Mouse (Mus musculus) liver, embryonic 11.5 days (tissue): ENCODE measurements at regions not wholly inside any gene's neighbourhood (a gene's known extent, or its start where the extent isn't known, plus 50 kb on each side); places are given as distances from the start of the nearest gene placed in this dataset.

Source experiments
- ATAC-seq: fragments of 200-750 bp; cut with Nextera tagmentation; replicated peaks from 2 replicates; pipeline ENCODE4 v1.8.0; 2017; ENCODE audit warnings: moderate number of reproducible peaks, mild to moderate bottlenecking, moderate TSS enrichment, moderate library complexity; ENCODE audit not compliant: low FRiP score
- DNase-seq: peaks from one replicate; pipeline ENCODE4 v3.0.0-alpha.2; 2017; ENCODE audit warnings: low spot score
- H3K27ac ChIP-seq: fragments of 300-500 bp; sonication (generic); 2 replicates; pipeline ENCODE4 v1.5.1; 2014; ENCODE audit warnings: mild to moderate bottlenecking, low read depth, low read length, control low read depth
- H3K27me3 ChIP-seq: fragments of 300-500 bp; sonication (generic); replicated peaks from 2 replicates; pipeline ENCODE4 v1.6.1; 2014; ENCODE audit warnings: low read length, mixed read lengths; ENCODE audit not compliant: control insufficient read depth, insufficient read depth
- H3K36me3 ChIP-seq: fragments of 300-500 bp; sonication (generic); 2 replicates; pipeline ENCODE4 v1.6.1; 2014; ENCODE audit warnings: mild to moderate bottlenecking, low read length, moderate library complexity, mixed read lengths; ENCODE audit not compliant: control insufficient read depth, insufficient read depth
- H3K4me1 ChIP-seq: fragments of 300-500 bp; sonication (generic); replicated peaks from 2 replicates; pipeline ENCODE4 v1.6.1; 2014; ENCODE audit warnings: low read length, mixed read lengths; ENCODE audit not compliant: control insufficient read depth, insufficient read depth
- H3K4me2 ChIP-seq: fragments of 300-500 bp; sonication (generic); 2 replicates; pipeline ENCODE4 v1.6.1; 2014; ENCODE audit warnings: mild to moderate bottlenecking, control low read depth, moderate library complexity
- H3K4me3 ChIP-seq: fragments of 300-500 bp; sonication (generic); 2 replicates; pipeline ENCODE4 v1.5.1; 2014; ENCODE audit warnings: low read depth, low read length, control low read depth
- H3K9ac ChIP-seq: fragments of 300-500 bp; sonication (generic); 2 replicates; pipeline ENCODE4 v1.6.1; 2014; ENCODE audit warnings: low read depth, low read length, control low read depth
- H3K9me3 ChIP-seq: fragments of 300-500 bp; sonication (generic); 2 replicates; pipeline ENCODE4 v1.6.1; 2016; ENCODE audit warnings: low read length, inconsistent platforms, mixed read lengths; ENCODE audit not compliant: control insufficient read depth
- WGBS: fragments of 180-500 bp; shearing (Covaris S2); extraction: QIAGEN DNeasy Blood & Tissue Kit; methylation state at CpG from one replicate; pipeline ENCODE4 v1.1.7; 2014; 5-methylcytosine and 5-hydroxymethylcytosine counted together

DNA sequence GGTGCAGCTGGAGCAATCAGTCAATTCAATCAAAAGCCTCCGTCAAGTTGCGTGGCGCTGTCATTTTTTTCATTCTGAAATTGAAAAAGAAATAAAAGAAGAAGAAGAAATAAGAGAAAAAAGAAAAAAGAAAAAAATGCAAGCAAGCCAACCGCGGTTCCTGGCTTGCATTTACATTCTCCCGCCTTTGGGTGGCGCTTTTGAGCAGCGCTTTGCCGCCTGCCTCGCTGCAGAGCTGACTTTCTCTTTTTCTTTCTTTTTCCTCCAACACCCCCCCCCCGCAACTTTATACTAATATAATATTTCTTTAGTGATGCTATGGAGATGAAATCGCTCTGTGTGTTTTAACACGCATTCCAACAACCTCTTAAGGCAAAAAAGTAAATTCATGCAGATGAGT lies 269.0 kb upstream of the Zfp507 start:
- ATAC-seq (no peak), DNase-seq (no peak)
- Histone ChIP-seq H3K9ac (no peak overlapping the region), H3K4me3 (peak overlapping the region; percentile 14; the same call in 1 of the 2 replicates), H3K4me2 (peak overlapping the region; percentile 34; the same call in 1 of the 2 replicates), H3K9me3 (no peaks in the 10 kb centered on the region), H3K27me3 (no peaks in the 10 kb centered on the region; the same call in 1 of the 2 replicates), H3K4me1 (no peaks in the 10 kb centered on the region), H3K36me3 (no peaks in the 10 kb centered on the region), H3K27ac (no peak overlapping the region)
- WGBS = 9% methylated on average over 13 of the region's 13 CpGs

GRCm38 (mm10) chr7:36066725-36067124 lies 263.9 kb upstream of the Zfp507 start:
- WGBS = 56% methylated on average over 3 of the region's 3 CpGs
- H3K27ac ChIP-seq = no peak overlapping the region
- no peaks in the 10 kb centered on the region for H3K27me3 ChIP-seq
- no peak overlapping the region for H3K4me2 ChIP-seq
- no peak overlapping the region for H3K4me3 ChIP-seq
- ATAC-seq (no peak), DNase-seq (no peak)
- no peaks in the 10 kb centered on the region for H3K9me3 ChIP-seq
- H3K4me1 ChIP-seq = no peaks in the 10 kb centered on the region
- no peak overlapping the region for H3K9ac ChIP-seq
- no peaks in the 10 kb centered on the region for H3K36me3 ChIP-seq

GRCm38 (mm10) chr7:36061679-36062078 lies 258.9 kb upstream of the Zfp507 start:
- ATAC-seq (no peak), DNase-seq (no peak)
- H3K4me3 ChIP-seq = no peak overlapping the region
- no peaks in the 10 kb centered on the region for H3K36me3 ChIP-seq
- no peaks in the 10 kb centered on the region for H3K4me1 ChIP-seq
- H3K27me3 ChIP-seq = no peaks in the 10 kb centered on the region
- H3K27ac ChIP-seq = no peak overlapping the region
- WGBS = 83% methylated on average over 4 of the region's 4 CpGs
- H3K9me3 ChIP-seq = no peaks in the 10 kb centered on the region
- no peak overlapping the region for H3K4me2 ChIP-seq
- no peak overlapping the region for H3K9ac ChIP-seq

DNA sequence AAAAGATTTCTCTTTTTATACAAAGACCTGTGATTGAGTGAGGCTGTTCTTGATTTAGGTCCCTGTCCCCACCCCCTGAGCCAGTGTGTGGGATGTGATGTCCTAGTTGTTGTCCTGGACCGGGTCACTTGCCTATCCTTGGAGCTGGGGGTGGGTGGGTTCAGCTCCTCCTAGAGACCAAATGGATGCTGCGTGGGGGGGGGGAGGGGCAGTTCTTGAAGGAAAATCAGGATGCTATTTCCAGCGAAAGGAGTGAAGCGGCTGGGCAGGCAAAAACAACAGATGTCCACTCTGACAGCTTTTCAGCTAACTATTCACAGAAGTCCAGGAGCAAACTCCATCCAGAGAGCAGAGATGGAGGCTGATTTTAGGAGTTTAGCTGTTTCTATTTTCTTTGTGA lies 257.6 kb upstream of the Zfp507 start:
- Histone ChIP-seq H3K27ac (no peak overlapping the region), H3K36me3 (no peaks in the 10 kb centered on the region), H3K4me1 (no peaks in the 10 kb centered on the region), H3K9ac (no peak overlapping the region), H3K4me3 (no peak overlapping the region), H3K27me3 (no peaks in the 10 kb centered on the region), H3K9me3 (no peaks in the 10 kb centered on the region), H3K4me2 (no peak overlapping the region)
- no peak for DNase-seq
- ATAC-seq = no peak
- WGBS = 70% methylated on average over 4 of the region's 4 CpGs

GRCm38 (mm10) chr7:36046053-36046452 lies 243.2 kb upstream of the Zfp507 start:
- Histone ChIP-seq H3K36me3 (no peaks in the 10 kb centered on the region), H3K4me2 (no peak overlapping the region), H3K4me1 (no peaks in the 10 kb centered on the region), H3K27ac (no peak overlapping the region), H3K9me3 (no peaks in the 10 kb centered on the region), H3K4me3 (no peak overlapping the region), H3K27me3 (no peaks in the 10 kb centered on the region), H3K9ac (no peak overlapping the region)
- DNase-seq (no peak), ATAC-seq (no peak; the same call in 1 of the 2 replicates)
- 78% methylated on average over 8 of the region's 8 CpGs for WGBS

GRCm38 (mm10) chr7:36031881-36032280 lies 229.1 kb upstream of the Zfp507 start:
- ATAC-seq (no peak), DNase-seq (no peak)
- Histone ChIP-seq H3K36me3 (no peaks in the 10 kb centered on the region), H3K4me1 (no peaks in the 10 kb centered on the region), H3K9ac (no peak overlapping the region), H3K27ac (no peak overlapping the region), H3K4me3 (no peak overlapping the region), H3K4me2 (no peak overlapping the region), H3K9me3 (no peaks in the 10 kb centered on the region), H3K27me3 (no peaks in the 10 kb centered on the region)
- 81% methylated on average over 3 of the region's 3 CpGs for WGBS

GRCm38 (mm10) chr7:36023015-36023414 lies 220.2 kb upstream of the Zfp507 start:
- Histone ChIP-seq H3K27ac (no peak overlapping the region), H3K4me1 (no peaks in the 10 kb centered on the region), H3K9me3 (no peaks in the 10 kb centered on the region), H3K4me2 (no peak overlapping the region), H3K9ac (no peak overlapping the region), H3K36me3 (no peaks in the 10 kb centered on the region), H3K27me3 (no peaks in the 10 kb centered on the region), H3K4me3 (no peak overlapping the region)
- 85% methylated on average over 10 of the region's 10 CpGs for WGBS
- DNase-seq = no peak
- ATAC-seq = no peak

- DNase-seq (no peak), ATAC-seq (no peak)
- Histone ChIP-seq H3K27me3 (no peaks in the 10 kb centered on the region), H3K9me3 (no peaks in the 10 kb centered on the region), H3K4me2 (no peak overlapping the region), H3K9ac (no peak overlapping the region), H3K4me1 (no peaks in the 10 kb centered on the region), H3K36me3 (no peaks in the 10 kb centered on the region), H3K4me3 (no peak overlapping the region), H3K27ac (no peak overlapping the region)
- 71% methylated on average over 6 of the region's 6 CpGs for WGBS
Measured at GRCm38 (mm10) chr7:36022489-36022888, 219.7 kb upstream of the Zfp507 start.

DNA sequence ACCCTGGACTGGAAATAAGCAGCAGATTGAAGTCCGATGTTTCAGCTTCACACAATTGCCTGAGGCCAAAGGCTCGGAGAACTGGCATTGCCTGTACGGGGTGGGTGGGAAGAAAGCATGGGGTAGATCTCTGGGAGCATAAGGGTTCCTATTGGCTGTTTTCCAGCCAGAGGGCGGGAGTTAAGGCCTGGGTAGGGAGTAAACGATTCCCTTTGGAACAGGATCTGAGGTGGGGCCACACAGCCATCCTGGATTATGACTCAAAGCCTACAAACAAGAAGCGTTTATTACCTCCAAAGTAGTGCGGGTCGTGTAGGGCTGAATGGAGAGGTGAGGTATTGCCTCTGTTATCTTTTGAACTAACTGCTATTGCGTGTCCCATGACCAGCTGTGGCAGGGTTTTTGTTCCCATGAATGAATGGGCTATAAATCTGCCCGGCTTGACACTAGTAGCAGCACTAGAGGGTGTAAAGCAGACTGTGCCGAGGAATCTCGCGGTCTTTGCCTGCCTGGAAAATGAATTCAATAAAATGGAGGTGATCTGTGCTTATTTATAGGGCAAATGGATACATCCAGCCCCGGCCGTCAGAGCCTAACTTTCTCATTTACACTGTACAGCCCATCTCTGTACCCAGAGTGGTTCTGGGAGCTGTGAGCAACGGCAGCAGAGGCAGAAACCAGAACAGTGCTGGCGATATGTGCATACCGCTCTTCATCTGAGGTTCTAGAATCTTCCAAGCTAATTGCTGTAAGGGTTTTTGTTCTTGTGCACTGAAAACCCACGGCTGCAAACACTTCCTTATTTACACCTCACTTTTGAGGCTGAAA lies 214.3 kb upstream of the Zfp507 start:
- Histone ChIP-seq H3K9me3 (no peaks in the 10 kb centered on the region), H3K27ac (no peak overlapping the region), H3K27me3 (no peaks in the 10 kb centered on the region), H3K4me2 (no peak overlapping the region), H3K4me3 (no peak overlapping the region), H3K36me3 (no peaks in the 10 kb centered on the region), H3K9ac (no peak overlapping the region), H3K4me1 (no peaks in the 10 kb centered on the region)
- 68% methylated on average over 19 of the region's 19 CpGs for WGBS
- DNase-seq = no peak
- no peak for ATAC-seq
